Mouse (Mus musculus) gastrocnemius, postnatal 25 days (tissue): ENCODE data around the gene Irf4. TPM values are rescaled to one million over a fixed set of nuclear protein-coding genes. Genes with fewer than 3 reads are reported as not detected.

ENCODE experiments used
- DNase-seq: peaks from one replicate; pipeline ENCODE4 v3.0.0; 2022
- total RNA-seq, 2 experiments: library from RNA; stranded (reverse); gene quantifications; 1 replicate in 1 of 2; 2 replicates in 1 of 2; pipeline ENCODE4 v1.2.3; 2021

Irf4 gene
- total RNA-seq, 2 experiments from 2014 or later: 0.28 to 1.4 TPM

DNA sequence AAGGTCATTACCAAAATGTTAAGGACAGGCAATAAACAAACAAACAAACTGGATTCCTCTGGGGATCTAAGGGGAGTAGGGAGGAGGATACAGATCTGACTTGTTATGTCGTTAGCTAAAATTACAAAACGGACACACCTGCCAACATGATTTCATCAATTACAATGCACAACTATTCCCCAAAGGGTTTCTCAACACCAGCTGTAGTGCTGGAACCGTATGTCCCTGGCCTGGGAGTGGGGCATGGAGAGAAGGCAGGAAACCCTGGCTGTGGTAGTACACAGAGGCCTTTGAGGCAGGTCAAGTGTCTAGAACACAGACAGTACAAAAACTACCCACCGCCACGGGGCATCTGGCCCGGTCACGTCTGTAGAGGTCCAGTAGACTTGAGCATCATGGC, 60.2 kb downstream of the Irf4 start:
- peak; percentile 63 for DNase-seq

GRCm38 (mm10) chr13:30813464-30813863, 64.4 kb downstream of the Irf4 start:
- no peak for DNase-seq

GRCm38 (mm10) chr13:30814256-30814655, 65.2 kb downstream of the Irf4 start:
- no peak for DNase-seq

Other genes with a start within 250 kb of the Irf4 start
- gene Uqcrfs1, start 203.9 kb upstream of the Irf4 start, total RNA-seq: 100 to 1,000 TPM; 580 to 597 TPM
- gene Dusp22, start 89.2 kb upstream of the Irf4 start, total RNA-seq: 10 to 100 TPM; 44.9 to 50.5 TPM
- under 1 TPM; 0.38 TPM for gene Hus1b, start 198.5 kb downstream of the Irf4 start, total RNA-seq
- gene Exoc2, start 224.9 kb downstream of the Irf4 start, total RNA-seq: 10 to 100 TPM; 11.7 to 12.2 TPM
- not detected for gene Gm5447, start 225.0 kb downstream of the Irf4 start, total RNA-seq